Mouse (Mus musculus): ENCODE measurements around the gene Spata3. TPM values are rescaled to one million over a fixed set of nuclear protein-coding genes. Genes with fewer than 3 reads are reported as not detected.

Gene Spata3
- polyA plus RNA-seq, 1 experiment, result not detected

GRCm38 (mm10) chr1:86021365-86021989, 4.9 kb downstream of the Spata3 start:
- Histone ChIP-seq H3K27ac (ENCODE audit: insufficient read depth, low read depth, low read length) (no peak overlapping the region), H3K4me3 (ENCODE audit: insufficient read depth, low read length) (no peak overlapping the region), H3K4me1 (ENCODE audit: control insufficient read depth, insufficient read depth, low read length) (peaks cover 4% of the 10 kb centered on the region; the same call in 1 of the 2 replicates)
- 0 out of 2 replicates have a peak, but pooled peaks have one; percentile 41 for TF ChIP-seq CTCF (IDR thresholded peaks at IDR 0.05; ENCODE audit: low read depth, low read length)
- no peak for TF ChIP-seq POLR2A (IDR thresholded peaks at IDR 0.05; ENCODE audit: borderline replicate concordance, low read depth, low read length)

- Histone ChIP-seq H3K4me3 (ENCODE audit: insufficient read depth, low read length) (no peak overlapping the region), H3K27ac (ENCODE audit: insufficient read depth, low read depth, low read length) (no peak overlapping the region), H3K4me1 (ENCODE audit: control insufficient read depth, insufficient read depth, low read length) (no peaks in the 10 kb centered on the region)
- TF ChIP-seq CTCF (IDR thresholded peaks at IDR 0.05; ENCODE audit: low read depth, low read length) (no peak), POLR2A (IDR thresholded peaks at IDR 0.05; ENCODE audit: borderline replicate concordance, low read depth, low read length) (no peak)
These were observed 15.8 kb downstream of the Spata3 start for GRCm38 (mm10) chr1:86032273-86032987.

- TF ChIP-seq CTCF (IDR thresholded peaks at IDR 0.05; ENCODE audit: low read depth, low read length) (no peak), POLR2A (IDR thresholded peaks at IDR 0.05; ENCODE audit: borderline replicate concordance, low read depth, low read length) (no peak)
- Histone ChIP-seq H3K4me1 (ENCODE audit: control insufficient read depth, insufficient read depth, low read length) (peaks cover 20% of the 10 kb centered on the region), H3K27ac (ENCODE audit: insufficient read depth, low read depth, low read length) (no peak overlapping the region), H3K4me3 (ENCODE audit: insufficient read depth, low read length) (no peak overlapping the region)
These were observed 21.8 kb downstream of the Spata3 start for GRCm38 (mm10) chr1:86038191-86038951.

- Histone ChIP-seq H3K27ac (ENCODE audit: insufficient read depth, low read depth, low read length) (no peak overlapping the region), H3K4me1 (ENCODE audit: control insufficient read depth, insufficient read depth, low read length) (peaks cover 20% of the 10 kb centered on the region), H3K4me3 (ENCODE audit: insufficient read depth, low read length) (no peak overlapping the region)
- no peak for TF ChIP-seq CTCF (IDR thresholded peaks at IDR 0.05; ENCODE audit: low read depth, low read length)
- TF ChIP-seq POLR2A (IDR thresholded peaks at IDR 0.05; ENCODE audit: borderline replicate concordance, low read depth, low read length), result no peak
These were observed 23.5 kb downstream of the Spata3 start for GRCm38 (mm10) chr1:86040131-86040530.

DNA sequence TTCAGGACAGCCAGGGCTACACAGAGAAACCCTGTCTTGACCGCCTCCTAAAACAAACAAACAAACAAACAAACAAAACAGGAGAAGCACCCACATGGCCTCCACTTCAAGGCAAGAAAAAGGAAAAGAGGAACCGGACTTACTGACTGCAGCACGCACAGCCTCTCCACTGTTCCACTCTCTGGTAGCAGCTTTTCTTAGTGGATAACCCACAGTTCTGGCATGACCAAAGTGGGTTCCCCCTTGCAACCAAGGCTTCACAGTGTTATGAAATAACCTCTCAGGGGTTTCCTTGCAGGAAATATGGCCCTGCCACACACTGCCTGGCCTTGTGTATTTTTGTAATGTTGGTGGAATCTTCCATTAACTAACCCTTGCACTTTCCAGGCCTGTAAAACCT, 24.2 kb downstream of the Spata3 start:
- 0 out of 2 replicates have a peak overlapping the region, but pooled peaks have one; percentile 0 for H3K27ac ChIP-seq (ENCODE audit: insufficient read depth, low read depth, low read length)
- peaks cover 20% of the 10 kb centered on the region for H3K4me1 ChIP-seq (ENCODE audit: control insufficient read depth, insufficient read depth, low read length)
- no peak overlapping the region for H3K4me3 ChIP-seq (ENCODE audit: insufficient read depth, low read length)
- no peak for TF ChIP-seq CTCF (IDR thresholded peaks at IDR 0.05; ENCODE audit: low read depth, low read length)
- no peak for TF ChIP-seq POLR2A (IDR thresholded peaks at IDR 0.05; ENCODE audit: borderline replicate concordance, low read depth, low read length)

DNA sequence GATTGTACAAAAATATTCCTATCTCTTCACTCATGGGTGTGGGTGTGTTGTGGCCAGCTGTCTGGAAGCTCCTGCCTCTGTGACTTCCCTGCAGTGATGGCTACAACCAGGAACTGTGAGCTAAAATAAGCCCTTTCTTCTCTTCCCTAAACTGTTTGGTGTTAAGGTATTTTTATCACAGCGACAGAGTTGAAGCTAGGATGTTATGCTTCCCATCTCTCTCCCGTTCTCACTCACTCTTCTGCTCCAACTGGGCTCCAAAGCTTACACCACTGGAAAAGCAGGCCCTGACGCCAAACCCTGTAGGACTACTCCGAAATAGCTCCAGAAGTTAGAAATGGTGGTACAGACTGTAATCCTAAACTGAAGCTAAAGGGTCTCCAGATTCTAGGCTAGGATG, 28.4 kb downstream of the Spata3 start:
- Histone ChIP-seq H3K4me1 (ENCODE audit: control insufficient read depth, insufficient read depth, low read length) (peaks cover 8% of the 10 kb centered on the region), H3K27ac (ENCODE audit: insufficient read depth, low read depth, low read length) (no peak overlapping the region), H3K4me3 (ENCODE audit: insufficient read depth, low read length) (no peak overlapping the region)
- no peak for TF ChIP-seq CTCF (IDR thresholded peaks at IDR 0.05; ENCODE audit: low read depth, low read length)
- TF ChIP-seq POLR2A (IDR thresholded peaks at IDR 0.05; ENCODE audit: borderline replicate concordance, low read depth, low read length), result no peak

- Histone ChIP-seq H3K4me3 (ENCODE audit: insufficient read depth, low read length) (peak within 1 kb of the TSS; percentile 59), H3K27ac (ENCODE audit: insufficient read depth, low read depth, low read length) (no peak within 1 kb of the TSS), H3K4me1 (ENCODE audit: control insufficient read depth, insufficient read depth, low read length) (peaks cover under 1% of the 10 kb centered on the region)
- TF ChIP-seq CTCF (IDR thresholded peaks at IDR 0.05; ENCODE audit: low read depth, low read length), result no peak
- no peak for TF ChIP-seq POLR2A (IDR thresholded peaks at IDR 0.05; ENCODE audit: borderline replicate concordance, low read depth, low read length)
These were observed 29.5 kb downstream of the Spata3 start, which contains the start of gene 2810459M11Rik for GRCm38 (mm10) chr1:86045848-86046805. Gene 2810459M11Rik, plus strand, starts transcription at chr1:86045863.

GRCm38 (mm10) chr1:86046833-86047563, 30.4 kb downstream of the Spata3 start:
- TF ChIP-seq POLR2A (IDR thresholded peaks at IDR 0.05; ENCODE audit: borderline replicate concordance, low read depth, low read length) (no peak), CTCF (IDR thresholded peaks at IDR 0.05; ENCODE audit: low read depth, low read length) (no peak)
- Histone ChIP-seq H3K27ac (ENCODE audit: insufficient read depth, low read depth, low read length) (no peak overlapping the region), H3K4me3 (ENCODE audit: insufficient read depth, low read length) (no peak overlapping the region), H3K4me1 (ENCODE audit: control insufficient read depth, insufficient read depth, low read length) (no peaks in the 10 kb centered on the region)

All from bone marrow macrophage, adult 2 months (primary cell).